In genomic region chr15:57465061-57465460, GRCm38 (mm10) we compare ENCODE assay signal across 27 mouse cellular contexts. TPM values are rescaled to one million over a fixed set of nuclear protein-coding genes. Genes with fewer than 3 reads are reported as not detected.
"Had no signal": no experiment of that assay in that cellular context is flagged by ENCODE, and none has a peak within 500 bp of the region (broad histone marks: within the 10 kb centered on the region; RNA-seq: fewer than 3 reads in every experiment).

No protein-coding gene starts in this region.

- H3K27me3 ChIP-seq: intestine, embryonic 15.5 days; limb, embryonic 12.5 days; limb, embryonic 15.5 days; liver, embryonic 13.5 days had no signal

- H3K9ac ChIP-seq: intestine, embryonic 15.5 days; limb, embryonic 12.5 days; limb, embryonic 15.5 days; liver, embryonic 13.5 days had no signal

- H3K36me3 ChIP-seq: intestine, embryonic 15.5 days; limb, embryonic 12.5 days; limb, embryonic 15.5 days; liver, embryonic 13.5 days had no signal

- H3K4me1 ChIP-seq: intestine, embryonic 15.5 days; limb, embryonic 12.5 days; limb, embryonic 15.5 days; liver, embryonic 13.5 days had no signal

- H3K4me3 ChIP-seq: intestine, embryonic 15.5 days; limb, embryonic 12.5 days; limb, embryonic 15.5 days; liver, embryonic 13.5 days had no signal

- ATAC-seq: intestine, embryonic 15.5 days had no signal

- DNase-seq: kidney, adult 11 months; kidney, postnatal 4 days; left cerebral cortex, postnatal 4 days; liver, embryonic 13.5 days; lung, adult 2 months; lung, postnatal 14 days; lung, postnatal 4 days; midbrain, embryonic 14.5 days; thymus, adult 2 months; thymus, postnatal 14 days had no signal

- H3K9me3 ChIP-seq: intestine, embryonic 15.5 days; limb, embryonic 12.5 days; limb, embryonic 15.5 days; liver, embryonic 13.5 days had no signal

- H3K27ac ChIP-seq: intestine, embryonic 15.5 days; limb, embryonic 12.5 days; limb, embryonic 15.5 days; liver, embryonic 13.5 days; stomach, postnatal 0 days had no signal

- H3K4me2 ChIP-seq: intestine, embryonic 15.5 days; limb, embryonic 12.5 days; limb, embryonic 15.5 days; liver, embryonic 13.5 days; midbrain, embryonic 11.5 days had no signal

RNA-seq across cellular contexts. Expression of gene Slc22a22, which starts 12.4 kb away (rescaled TPM):
- total RNA-seq: layer of hippocampus, adult 18-20 months; layer of hippocampus, postnatal 14 days; left cerebral cortex, adult 8-10 months; left cerebral cortex, postnatal 14 days; left cerebral cortex, postnatal 4 days; megakaryocyte progenitor cell, adult 5-6 weeks; megakaryocyte-erythroid progenitor cell, adult 5-6 weeks; midbrain, postnatal 0 days had no signal
- polyA plus RNA-seq: intestine, embryonic 15.5 days; limb, embryonic 12.5 days; limb, embryonic 15.5 days; liver, embryonic 13.5 days; liver, embryonic 16.5 days; lung, embryonic 16.5 days; midbrain, embryonic 11.5 days; midbrain, embryonic 14.5 days; midbrain, postnatal 0 days; neural tube, embryonic 11.5 days; neural tube, embryonic 14.5 days; stomach, embryonic 14.5 days; stomach, postnatal 0 days; thymus, adult 2 months had no signal
